Mouse (Mus musculus) embryonic facial prominence, embryonic 15.5 days (tissue): ENCODE measurements around the gene Evi5. TPM values are rescaled to one million over a fixed set of nuclear protein-coding genes. Genes with fewer than 3 reads are reported as not detected.

Experiments
- ATAC-seq: fragments of 200-750 bp; cut with Nextera tagmentation; 2 replicates; pipeline ENCODE4 v1.8.0; 2017; ENCODE audit warnings: low read depth, moderate TSS enrichment; ENCODE audit not compliant: insufficient number of reproducible peaks, low FRiP score, low TSS enrichment
- H3K27ac ChIP-seq: fragments of 300-500 bp; sonication (generic); replicated peaks from 2 replicates; pipeline ENCODE4 v1.5.1; 2015; ENCODE audit warnings: mild to moderate bottlenecking, inconsistent platforms
- H3K27me3 ChIP-seq: fragments of 300-500 bp; sonication (generic); 2 replicates; pipeline ENCODE4 v1.6.1; 2015; ENCODE audit warnings: inconsistent platforms
- H3K36me3 ChIP-seq: fragments of 300-500 bp; sonication (generic); 2 replicates; pipeline ENCODE4 v1.6.1; 2015; ENCODE audit warnings: mild to moderate bottlenecking, inconsistent platforms
- H3K4me1 ChIP-seq: fragments of 300-500 bp; sonication (generic); 2 replicates; pipeline ENCODE4 v1.6.1; 2015; ENCODE audit warnings: inconsistent platforms
- H3K4me2 ChIP-seq: fragments of 300-500 bp; sonication (generic); replicated peaks from 2 replicates; pipeline ENCODE4 v1.6.1; 2015; ENCODE audit warnings: mild to moderate bottlenecking, inconsistent platforms
- H3K4me3 ChIP-seq: fragments of 300-500 bp; sonication (generic); replicated peaks from 2 replicates; pipeline ENCODE4 v1.5.1; 2015; ENCODE audit warnings: mild to moderate bottlenecking, inconsistent platforms
- H3K9ac ChIP-seq: fragments of 300-500 bp; sonication (generic); 2 replicates; pipeline ENCODE4 v1.6.1; 2015; ENCODE audit warnings: inconsistent platforms
- H3K9me3 ChIP-seq: fragments of 300-500 bp; sonication (generic); replicated peaks from 2 replicates; pipeline ENCODE4 v1.6.1; 2016; ENCODE audit warnings: inconsistent platforms
- WGBS: fragments of 180-500 bp; shearing (Covaris S2); methylation state at CpG from one replicate; pipeline ENCODE4 v1.1.7; 2015; 5-methylcytosine and 5-hydroxymethylcytosine counted together
- polyA plus RNA-seq: library from polyadenylated mRNA; unstranded; fragments of >200 nt; fragmentation: Nextera tagmentation; extraction: Ambion mirVana; gene quantifications from 2 replicates; pipeline ENCODE4 v1.2.1, GENCODE M21; 2015

The Evi5 gene
- polyA plus RNA-seq, 1 experiment from 2014 or later, result 64.0 TPM

DNA sequence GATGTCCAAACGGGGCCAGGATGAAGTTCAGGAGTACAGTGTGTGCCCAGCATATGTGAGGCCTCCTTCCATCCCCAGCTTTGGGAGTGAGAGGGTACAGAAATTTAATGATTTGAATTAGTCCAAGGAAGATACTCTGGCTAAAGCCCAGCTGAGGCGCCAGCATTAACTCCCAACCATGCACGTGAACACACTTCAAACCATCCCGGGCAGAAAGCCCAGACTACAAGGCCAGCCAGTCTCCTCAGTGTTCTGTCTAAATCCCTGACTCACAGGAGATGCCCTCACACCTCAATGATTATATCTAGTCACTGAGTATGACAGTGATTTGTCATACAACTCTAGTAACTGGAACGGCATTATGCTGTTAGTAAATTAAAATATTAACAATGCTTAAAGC is 27.6 kb downstream of the Evi5 start:
- no peaks in the 10 kb centered on the region for H3K27me3 ChIP-seq
- H3K9me3 ChIP-seq, result no peaks in the 10 kb centered on the region
- no peaks in the 10 kb centered on the region for H3K4me1 ChIP-seq
- ATAC-seq, result no peak
- H3K4me2 ChIP-seq, result no peak overlapping the region
- H3K9ac ChIP-seq, result no peak overlapping the region
- no peak overlapping the region for H3K27ac ChIP-seq
- H3K4me3 ChIP-seq, result no peak overlapping the region
- 65% methylated on average over 5 of the region's 5 CpGs for WGBS
- H3K36me3 ChIP-seq, result 0 out of 2 replicates have a peak, but pooled peaks cover 4% of the 10 kb centered on the region

DNA sequence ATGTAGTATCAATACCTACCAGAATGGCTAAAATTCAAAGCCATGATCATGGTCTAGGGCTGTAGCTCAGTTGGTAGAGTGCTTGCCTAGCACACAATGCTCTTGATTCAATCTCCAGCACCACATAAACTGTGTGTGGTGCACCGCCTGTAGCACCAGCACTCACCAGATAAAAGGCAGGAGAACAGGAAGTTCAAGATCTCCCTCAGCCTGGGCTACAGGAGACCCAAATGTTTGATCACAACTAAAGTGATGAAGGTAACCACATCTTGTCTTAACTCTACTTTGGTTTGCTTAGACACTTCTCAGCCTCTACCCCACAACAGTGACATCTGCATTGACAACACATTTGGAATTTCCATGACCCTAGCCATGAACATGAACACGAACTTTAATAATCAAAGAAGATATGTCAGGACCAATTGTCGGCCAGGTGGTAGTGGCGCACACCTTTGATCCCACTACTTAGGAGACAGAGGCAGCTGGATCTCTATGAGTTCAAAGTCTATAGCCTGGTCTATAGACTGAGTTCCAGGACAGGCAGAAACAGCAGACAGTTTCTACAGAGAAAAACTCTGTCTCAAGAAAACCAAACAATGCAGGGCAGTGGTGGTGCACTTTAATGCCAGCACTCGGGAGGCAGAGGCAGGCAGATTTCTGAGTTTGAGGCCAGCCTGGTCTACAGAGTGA is 34.2 kb downstream of the Evi5 start:
- 94% methylated on average over 5 of the region's 5 CpGs for WGBS
- H3K4me3 ChIP-seq, result no peak overlapping the region
- H3K9ac ChIP-seq, result no peak overlapping the region
- H3K4me1 ChIP-seq, result no peaks in the 10 kb centered on the region
- H3K36me3 ChIP-seq, result peaks cover 6% of the 10 kb centered on the region
- no peak overlapping the region for H3K27ac ChIP-seq
- no peaks in the 10 kb centered on the region for H3K27me3 ChIP-seq
- no peaks in the 10 kb centered on the region for H3K9me3 ChIP-seq
- ATAC-seq, result no peak
- no peak overlapping the region for H3K4me2 ChIP-seq

DNA sequence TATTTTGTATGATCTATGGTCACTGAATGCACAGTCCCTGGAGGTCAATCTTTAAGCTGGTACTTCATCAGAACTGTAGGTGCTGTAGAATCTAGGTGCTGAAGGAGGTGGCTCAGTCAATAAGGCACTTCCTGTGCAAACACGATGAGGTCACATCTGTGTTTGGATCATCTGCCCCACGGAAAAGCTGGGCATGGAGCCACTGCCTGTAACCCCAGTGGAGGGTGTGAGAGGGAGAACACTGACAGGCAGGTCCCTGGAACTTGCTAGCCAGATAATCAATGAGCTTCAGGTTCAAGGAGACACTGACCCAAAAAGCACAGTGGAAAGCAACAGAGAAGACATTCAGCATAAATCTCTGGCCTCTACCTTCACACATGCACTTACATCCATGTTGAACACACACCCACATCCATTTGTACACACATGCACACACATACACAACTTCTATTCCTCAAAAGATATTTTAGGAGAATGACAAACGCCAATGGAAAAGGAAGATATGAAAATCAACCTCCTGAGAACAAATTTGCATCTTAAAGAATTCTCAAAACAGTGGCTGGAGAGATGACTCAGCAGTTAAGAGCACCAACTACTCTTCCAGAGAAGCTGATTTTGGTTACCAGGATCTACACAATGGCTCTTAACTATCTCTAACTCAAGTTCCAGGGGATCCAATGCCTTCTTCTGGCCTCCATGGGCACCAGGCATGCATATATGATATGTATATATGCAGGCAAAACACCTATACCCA is 35.8 kb downstream of the Evi5 start:
- H3K4me3 ChIP-seq, result no peak overlapping the region
- peaks cover 6% of the 10 kb centered on the region for H3K36me3 ChIP-seq
- no peak overlapping the region for H3K4me2 ChIP-seq
- no peak overlapping the region for H3K9ac ChIP-seq
- 67% methylated on average over 3 of the region's 3 CpGs for WGBS
- ATAC-seq, result no peak
- H3K27me3 ChIP-seq, result no peaks in the 10 kb centered on the region
- H3K4me1 ChIP-seq, result no peaks in the 10 kb centered on the region
- H3K27ac ChIP-seq, result no peak overlapping the region
- no peaks in the 10 kb centered on the region for H3K9me3 ChIP-seq

DNA sequence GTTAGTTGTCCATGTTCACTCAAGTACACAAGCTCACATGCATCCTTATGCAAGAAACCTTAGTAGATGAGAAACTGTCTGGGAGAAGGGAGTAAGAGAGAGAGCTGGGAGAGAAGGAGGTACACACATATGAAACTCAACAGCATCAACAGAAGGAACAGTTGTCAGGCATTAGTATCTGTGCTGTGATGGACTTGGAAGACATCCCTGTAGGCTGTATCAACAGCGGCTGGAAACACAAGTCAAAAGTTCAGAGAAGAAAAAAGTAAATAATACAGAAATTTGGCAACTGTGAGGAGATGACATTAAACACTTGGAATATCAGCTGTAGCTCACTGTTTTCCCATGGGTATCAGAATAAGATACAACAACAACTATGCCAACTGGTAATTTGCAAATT is 40.6 kb downstream of the Evi5 start:
- peaks cover 12% of the 10 kb centered on the region; the same call in 1 of the 2 replicates for H3K36me3 ChIP-seq
- H3K9me3 ChIP-seq, result 0 out of 2 replicates have a peak, but pooled peaks cover 6% of the 10 kb centered on the region
- no peak overlapping the region for H3K4me3 ChIP-seq
- ATAC-seq, result no peak
- no peak overlapping the region for H3K4me2 ChIP-seq
- no peaks in the 10 kb centered on the region for H3K4me1 ChIP-seq
- no peak overlapping the region for H3K9ac ChIP-seq
- H3K27ac ChIP-seq, result no peak overlapping the region
- no peaks in the 10 kb centered on the region for H3K27me3 ChIP-seq
- 70% methylated on average over 1 of the region's 1 CpGs for WGBS

DNA sequence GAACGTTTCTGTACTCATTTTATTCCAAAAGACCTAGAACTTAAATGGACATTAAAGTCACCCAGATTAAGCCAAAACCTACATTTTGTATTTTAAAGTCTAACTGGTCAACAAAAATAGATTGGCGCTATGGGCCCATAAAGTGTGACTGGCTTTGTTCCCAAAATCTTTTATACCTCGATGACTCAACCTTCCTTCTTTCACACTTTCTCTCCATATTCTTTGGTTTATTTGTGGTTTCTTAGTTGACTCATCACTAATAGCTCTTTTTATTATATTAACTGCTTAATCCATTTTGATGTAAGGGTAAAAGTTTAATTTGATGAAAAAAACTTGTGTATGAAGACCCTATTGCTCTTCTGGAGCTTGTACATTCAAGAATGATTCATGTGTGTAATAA is 43.6 kb downstream of the Evi5 start:
- H3K27me3 ChIP-seq, result no peaks in the 10 kb centered on the region
- no peak overlapping the region for H3K9ac ChIP-seq
- H3K4me3 ChIP-seq, result no peak overlapping the region
- H3K27ac ChIP-seq, result no peak overlapping the region
- H3K36me3 ChIP-seq, result peaks cover 12% of the 10 kb centered on the region; the same call in 1 of the 2 replicates
- 93% methylated on average over 3 of the region's 3 CpGs for WGBS
- H3K4me2 ChIP-seq, result no peak overlapping the region
- no peak for ATAC-seq
- 0 out of 2 replicates have a peak, but pooled peaks cover 6% of the 10 kb centered on the region for H3K9me3 ChIP-seq
- H3K4me1 ChIP-seq, result no peaks in the 10 kb centered on the region

DNA sequence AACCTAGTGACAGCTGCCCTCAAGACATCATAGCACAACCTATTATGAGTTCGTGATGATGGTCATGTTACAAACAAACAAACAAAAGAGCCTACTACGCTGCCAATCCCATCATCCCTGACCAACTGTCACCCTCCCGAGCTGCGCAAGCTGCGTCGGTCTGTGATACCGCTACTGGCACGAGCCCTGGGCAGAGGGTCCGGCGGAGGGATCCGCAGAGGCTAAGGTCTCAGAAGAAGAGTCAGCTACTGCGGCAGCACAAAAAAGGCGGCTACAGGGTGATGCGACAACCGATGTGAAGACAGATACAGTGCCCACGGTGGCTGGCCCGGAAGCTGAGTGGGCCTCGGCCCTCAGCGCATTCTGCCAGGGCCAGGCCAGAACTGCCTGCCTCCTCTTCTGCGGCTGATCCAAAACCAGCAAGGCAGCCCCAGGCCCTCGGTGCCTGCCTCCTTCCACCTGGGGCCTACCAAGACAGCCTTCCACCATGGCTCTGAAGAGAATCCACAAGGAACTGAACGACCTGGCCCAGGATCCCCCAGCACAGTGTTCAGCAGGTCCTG is 44.8 kb downstream of the Evi5 start, which contains the start of gene Ube2d2b:
Gene Ube2d2b, plus strand, starts transcription at position 102 of the 563 bp plus-strand sequence.
- 0 out of 2 replicates have a peak, but pooled peaks cover 6% of the 10 kb centered on the region for H3K9me3 ChIP-seq
- no peak within 1 kb of the TSS for H3K9ac ChIP-seq
- no peak within 1 kb of the TSS for H3K4me3 ChIP-seq
- no peaks in the 10 kb centered on the region for H3K27me3 ChIP-seq
- no peak for ATAC-seq
- H3K4me1 ChIP-seq, result no peaks in the 10 kb centered on the region
- H3K36me3 ChIP-seq, result peaks cover 12% of the 10 kb centered on the region; the same call in 1 of the 2 replicates
- H3K27ac ChIP-seq, result no peak within 1 kb of the TSS
- no peak within 1 kb of the TSS for H3K4me2 ChIP-seq
- WGBS, result 96% methylated on average over 22 of the region's 22 CpGs

DNA sequence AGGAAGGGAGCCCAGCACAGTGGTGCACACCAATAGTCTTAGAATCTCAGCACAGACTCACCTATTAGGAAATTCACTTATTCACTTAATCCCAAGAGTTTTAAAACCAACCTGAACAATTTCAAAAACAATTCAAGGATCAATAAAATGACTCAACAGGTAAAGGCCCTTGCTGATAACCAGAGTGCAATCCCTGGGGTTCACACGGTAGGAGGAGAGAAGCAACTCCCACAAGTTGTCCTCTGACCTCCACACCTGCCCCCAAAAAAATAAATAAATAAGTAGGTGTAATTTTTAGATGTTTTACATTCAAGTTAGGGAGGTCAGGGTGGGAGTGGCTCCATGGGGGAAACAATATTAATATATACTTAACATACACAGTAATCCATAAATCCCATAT is 52.4 kb downstream of the Evi5 start:
- WGBS, result 88% methylated on average over 1 of the region's 1 CpGs
- Histone ChIP-seq H3K4me3 (no peak overlapping the region), H3K27ac (no peak overlapping the region), H3K4me1 (no peaks in the 10 kb centered on the region), H3K27me3 (no peaks in the 10 kb centered on the region), H3K9me3 (no peaks in the 10 kb centered on the region), H3K36me3 (peaks cover 6% of the 10 kb centered on the region; the same call in 1 of the 2 replicates), H3K9ac (no peak overlapping the region), H3K4me2 (no peak overlapping the region)
- no peak for ATAC-seq

DNA sequence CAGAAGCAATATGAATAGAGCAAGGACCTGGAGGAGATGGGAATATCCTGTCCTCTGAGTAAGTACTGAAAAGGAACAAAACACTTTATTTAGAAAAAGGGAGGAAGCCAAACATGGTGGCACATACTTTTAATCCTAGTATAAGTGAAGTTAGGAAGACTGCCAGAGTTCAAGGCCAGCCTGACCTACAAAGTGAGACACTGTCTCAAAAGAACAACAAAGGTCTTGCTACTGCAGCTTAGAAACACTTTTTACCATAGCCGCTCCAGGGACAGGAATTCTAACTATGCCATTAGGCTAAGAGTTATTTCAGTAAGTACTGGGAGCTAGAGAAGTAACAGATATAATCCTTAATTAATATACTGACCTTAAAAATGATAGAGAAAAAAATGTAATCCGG is 60.3 kb downstream of the Evi5 start:
- 91% methylated on average over 2 of the region's 2 CpGs for WGBS
- no peak overlapping the region for H3K27ac ChIP-seq
- no peak overlapping the region for H3K9ac ChIP-seq
- no peak for ATAC-seq
- H3K4me1 ChIP-seq, result no peaks in the 10 kb centered on the region
- no peaks in the 10 kb centered on the region for H3K9me3 ChIP-seq
- peaks cover 35% of the 10 kb centered on the region for H3K36me3 ChIP-seq
- no peak overlapping the region for H3K4me2 ChIP-seq
- no peak overlapping the region for H3K4me3 ChIP-seq
- H3K27me3 ChIP-seq, result no peaks in the 10 kb centered on the region

DNA sequence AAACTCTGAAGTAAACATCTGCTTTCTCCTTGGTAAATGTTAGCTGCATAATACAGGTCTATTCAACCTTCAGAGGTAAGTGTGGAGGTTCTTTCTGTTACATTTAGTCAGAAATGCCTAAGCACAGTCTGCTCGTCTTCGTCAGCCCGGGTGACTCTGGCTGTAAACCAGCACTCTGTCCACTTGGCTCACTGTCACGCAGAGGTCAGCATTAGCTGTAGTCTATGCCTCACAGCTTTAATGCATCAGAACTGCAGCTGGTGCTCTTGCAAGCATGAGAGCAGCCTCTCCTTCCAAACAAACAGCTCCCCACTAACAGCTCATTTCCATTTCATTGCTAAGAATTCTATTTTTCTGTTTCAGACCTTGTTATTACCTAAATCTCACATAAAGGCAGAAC is 67.4 kb downstream of the Evi5 start:
- H3K4me1 ChIP-seq, result no peaks in the 10 kb centered on the region
- H3K4me3 ChIP-seq, result no peak overlapping the region
- no peaks in the 10 kb centered on the region for H3K9me3 ChIP-seq
- no peak overlapping the region for H3K4me2 ChIP-seq
- H3K27me3 ChIP-seq, result no peaks in the 10 kb centered on the region
- ATAC-seq, result no peak
- no peak overlapping the region for H3K9ac ChIP-seq
- H3K36me3 ChIP-seq, result 0 out of 2 replicates have a peak, but pooled peaks cover 11% of the 10 kb centered on the region
- no peak overlapping the region for H3K27ac ChIP-seq
- 77% methylated on average over 4 of the region's 4 CpGs for WGBS

DNA sequence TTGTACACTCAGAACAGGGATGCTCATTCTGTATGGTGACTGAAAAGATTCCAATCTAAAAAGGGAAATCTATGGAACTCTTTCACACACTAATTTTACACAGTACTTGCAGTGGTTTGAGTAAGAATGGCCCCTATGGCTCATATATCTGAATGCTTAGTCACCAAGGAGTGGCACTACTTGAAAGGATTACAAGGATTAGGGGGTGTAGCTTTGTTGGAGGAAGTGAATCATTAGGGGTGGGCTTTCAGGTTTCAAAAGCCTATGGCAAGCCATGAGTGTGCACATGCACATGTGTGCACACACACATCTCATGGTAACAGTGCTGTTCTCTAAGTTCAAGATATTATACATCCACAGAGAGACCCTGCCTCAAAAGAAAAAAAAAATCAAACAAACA is 72.3 kb downstream of the Evi5 start:
- Histone ChIP-seq H3K36me3 (0 out of 2 replicates have a peak, but pooled peaks cover 6% of the 10 kb centered on the region), H3K9me3 (no peaks in the 10 kb centered on the region), H3K4me2 (no peak overlapping the region), H3K9ac (no peak overlapping the region), H3K4me1 (no peaks in the 10 kb centered on the region), H3K27me3 (no peaks in the 10 kb centered on the region), H3K4me3 (no peak overlapping the region), H3K27ac (no peak overlapping the region)
- ATAC-seq, result no peak

DNA sequence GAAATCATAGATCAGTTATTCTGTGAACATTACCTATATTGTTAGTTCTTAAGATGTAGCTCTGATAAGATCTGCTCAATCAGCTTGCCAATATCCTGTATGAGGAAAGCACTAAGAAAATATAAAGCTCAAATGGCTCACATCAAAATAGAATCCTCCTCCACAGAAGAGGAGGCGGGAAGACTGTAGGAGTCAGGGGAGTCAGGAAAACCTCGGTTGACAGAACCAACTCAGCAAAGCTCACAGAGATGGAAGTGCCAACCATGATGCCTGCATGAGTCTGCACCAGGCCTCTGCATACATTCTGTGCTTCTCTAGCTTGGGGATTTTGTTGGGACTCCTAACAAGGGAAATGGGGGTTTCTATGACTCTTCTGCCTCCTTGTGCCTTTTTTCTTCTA is 73.7 kb downstream of the Evi5 start:
- Histone ChIP-seq H3K9me3 (no peaks in the 10 kb centered on the region), H3K9ac (no peak overlapping the region), H3K27me3 (no peaks in the 10 kb centered on the region), H3K27ac (no peak overlapping the region), H3K4me2 (no peak overlapping the region), H3K36me3 (0 out of 2 replicates have a peak, but pooled peaks cover 11% of the 10 kb centered on the region), H3K4me3 (no peak overlapping the region), H3K4me1 (no peaks in the 10 kb centered on the region)
- no peak for ATAC-seq
- 88% methylated on average over 2 of the region's 2 CpGs for WGBS
